Mouse (Mus musculus): ENCODE results near the gene Gramd4. TPM values are rescaled to one million over a fixed set of nuclear protein-coding genes. Genes with fewer than 3 reads are reported as not detected.

Gene Gramd4
- polyA plus RNA-seq, 1 experiment: 25.1 TPM

GRCm38 (mm10) chr15:86064191-86064849 lies 6.8 kb downstream of the Gramd4 start:
- WGBS: 69% methylated on average over 8 of the region's 8 CpGs
- Histone ChIP-seq H3K27ac (ENCODE audit: insufficient read depth, low read depth, low read length) (peak overlapping the region; percentile 59), H3K36me3 (ENCODE audit: control insufficient read depth, insufficient read depth, low read length) (no peaks in the 10 kb centered on the region), H3K4me3 (ENCODE audit: low read depth, low read length) (no peak overlapping the region), H3K27me3 (ENCODE audit: control insufficient read depth, insufficient read depth, low read length) (no peaks in the 10 kb centered on the region), H3K4me1 (ENCODE audit: control insufficient read depth, insufficient read depth, insufficient read length, low read length) (peaks cover 65% of the 10 kb centered on the region)
- no peak for TF ChIP-seq POLR2A (IDR thresholded peaks at IDR 0.05; ENCODE audit: low read depth, low read length)
- TF ChIP-seq CTCF (IDR thresholded peaks at IDR 0.05; ENCODE audit: extremely low read depth, insufficient read length, insufficient replicate concordance, low read depth, low read length): no peak

DNA sequence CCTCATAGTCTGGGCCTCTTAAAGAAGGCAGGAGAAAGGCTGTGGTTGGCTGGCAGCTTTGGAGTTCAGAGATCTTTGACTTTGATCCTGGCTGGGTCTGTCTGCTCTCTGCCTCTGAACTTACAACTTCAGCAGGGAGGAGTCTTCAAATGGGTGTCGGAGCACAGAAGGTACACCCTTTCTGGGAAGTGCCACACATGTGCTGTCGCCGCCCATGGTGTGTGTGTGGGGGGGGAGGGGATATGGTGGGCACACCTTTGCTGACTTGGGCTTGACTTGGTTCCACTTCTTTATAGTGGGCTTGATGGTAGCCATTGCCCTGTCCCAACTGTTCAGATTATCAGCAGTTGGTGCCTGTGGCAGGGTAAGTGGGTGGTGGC lies 7.3 kb downstream of the Gramd4 start:
- no peaks in the 10 kb centered on the region for H3K36me3 ChIP-seq (ENCODE audit: control insufficient read depth, insufficient read depth, low read length)
- TF ChIP-seq POLR2A (IDR thresholded peaks at IDR 0.05; ENCODE audit: low read depth, low read length) (no peak), CTCF (IDR thresholded peaks at IDR 0.05; ENCODE audit: extremely low read depth, insufficient read length, insufficient replicate concordance, low read depth, low read length) (no peak)
- H3K4me1 ChIP-seq (ENCODE audit: control insufficient read depth, insufficient read depth, insufficient read length, low read length): peaks cover 60% of the 10 kb centered on the region
- no peak overlapping the region for H3K4me3 ChIP-seq (ENCODE audit: low read depth, low read length)
- 13% methylated on average over 3 of the region's 3 CpGs for WGBS
- peak overlapping the region; percentile 59 for H3K27ac ChIP-seq (ENCODE audit: insufficient read depth, low read depth, low read length)
- no peaks in the 10 kb centered on the region for H3K27me3 ChIP-seq (ENCODE audit: control insufficient read depth, insufficient read depth, low read length)

DNA sequence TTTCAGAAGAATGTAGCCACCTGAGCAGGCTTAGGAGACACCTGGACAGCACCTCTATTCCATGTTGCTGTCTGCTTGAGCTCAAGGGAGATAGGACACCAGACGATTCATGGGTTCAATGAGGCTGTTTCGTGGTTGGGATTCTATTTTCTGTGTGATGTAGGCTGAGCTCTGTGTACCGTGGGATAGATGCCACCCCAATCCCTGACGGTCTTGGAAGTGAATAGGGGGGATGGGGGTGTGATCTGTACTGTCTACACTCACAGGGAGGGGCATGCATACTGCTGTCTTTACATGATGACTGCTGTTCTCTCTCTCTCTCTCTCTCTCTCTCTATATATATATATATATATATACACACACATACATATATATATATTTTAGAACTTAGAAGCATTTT lies 7.9 kb downstream of the Gramd4 start:
- H3K27me3 ChIP-seq (ENCODE audit: control insufficient read depth, insufficient read depth, low read length): no peaks in the 10 kb centered on the region
- TF ChIP-seq POLR2A (IDR thresholded peaks at IDR 0.05; ENCODE audit: low read depth, low read length) (no peak), CTCF (IDR thresholded peaks at IDR 0.05; ENCODE audit: extremely low read depth, insufficient read length, insufficient replicate concordance, low read depth, low read length) (no peak)
- no peaks in the 10 kb centered on the region for H3K36me3 ChIP-seq (ENCODE audit: control insufficient read depth, insufficient read depth, low read length)
- H3K27ac ChIP-seq (ENCODE audit: insufficient read depth, low read depth, low read length): peak overlapping the region; percentile 40
- 67% methylated on average over 4 of the region's 4 CpGs for WGBS
- no peak overlapping the region for H3K4me3 ChIP-seq (ENCODE audit: low read depth, low read length)
- peaks cover 54% of the 10 kb centered on the region for H3K4me1 ChIP-seq (ENCODE audit: control insufficient read depth, insufficient read depth, insufficient read length, low read length)

GRCm38 (mm10) chr15:86066836-86067580 lies 9.5 kb downstream of the Gramd4 start:
- Histone ChIP-seq H3K27me3 (ENCODE audit: control insufficient read depth, insufficient read depth, low read length) (no peaks in the 10 kb centered on the region), H3K4me1 (ENCODE audit: control insufficient read depth, insufficient read depth, insufficient read length, low read length) (peaks cover 48% of the 10 kb centered on the region), H3K36me3 (ENCODE audit: control insufficient read depth, insufficient read depth, low read length) (no peaks in the 10 kb centered on the region), H3K4me3 (ENCODE audit: low read depth, low read length) (no peak overlapping the region), H3K27ac (ENCODE audit: insufficient read depth, low read depth, low read length) (0 out of 2 replicates have a peak overlapping the region, but pooled peaks have one; percentile 6)
- WGBS: 71% methylated on average over 14 of the region's 14 CpGs
- TF ChIP-seq CTCF (IDR thresholded peaks at IDR 0.05; ENCODE audit: extremely low read depth, insufficient read length, insufficient replicate concordance, low read depth, low read length) (no peak), POLR2A (IDR thresholded peaks at IDR 0.05; ENCODE audit: low read depth, low read length) (no peak)

DNA sequence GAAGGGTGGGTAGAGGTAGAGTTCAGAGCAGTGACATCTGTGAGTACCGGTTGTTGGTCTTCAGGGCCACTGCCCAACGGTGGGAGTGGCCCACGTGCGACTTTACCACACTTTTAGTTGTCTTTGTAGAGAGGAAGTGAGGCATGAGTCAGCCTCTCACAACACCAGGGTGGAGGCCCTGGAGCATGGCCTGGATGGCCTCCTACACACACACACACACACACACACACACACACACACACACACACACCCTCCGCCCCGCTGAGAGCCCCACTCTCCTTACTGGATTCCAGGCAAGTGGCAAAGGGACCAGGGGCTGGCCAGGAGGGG lies 10.1 kb downstream of the Gramd4 start:
- H3K36me3 ChIP-seq (ENCODE audit: control insufficient read depth, insufficient read depth, low read length): no peaks in the 10 kb centered on the region
- no peak overlapping the region for H3K4me3 ChIP-seq (ENCODE audit: low read depth, low read length)
- H3K27me3 ChIP-seq (ENCODE audit: control insufficient read depth, insufficient read depth, low read length): no peaks in the 10 kb centered on the region
- 28% methylated on average over 6 of the region's 6 CpGs for WGBS
- 0 out of 2 replicates have a peak overlapping the region, but pooled peaks have one; percentile 6 for H3K27ac ChIP-seq (ENCODE audit: insufficient read depth, low read depth, low read length)
- H3K4me1 ChIP-seq (ENCODE audit: control insufficient read depth, insufficient read depth, insufficient read length, low read length): peaks cover 46% of the 10 kb centered on the region
- no peak for TF ChIP-seq POLR2A (IDR thresholded peaks at IDR 0.05; ENCODE audit: low read depth, low read length)

DNA sequence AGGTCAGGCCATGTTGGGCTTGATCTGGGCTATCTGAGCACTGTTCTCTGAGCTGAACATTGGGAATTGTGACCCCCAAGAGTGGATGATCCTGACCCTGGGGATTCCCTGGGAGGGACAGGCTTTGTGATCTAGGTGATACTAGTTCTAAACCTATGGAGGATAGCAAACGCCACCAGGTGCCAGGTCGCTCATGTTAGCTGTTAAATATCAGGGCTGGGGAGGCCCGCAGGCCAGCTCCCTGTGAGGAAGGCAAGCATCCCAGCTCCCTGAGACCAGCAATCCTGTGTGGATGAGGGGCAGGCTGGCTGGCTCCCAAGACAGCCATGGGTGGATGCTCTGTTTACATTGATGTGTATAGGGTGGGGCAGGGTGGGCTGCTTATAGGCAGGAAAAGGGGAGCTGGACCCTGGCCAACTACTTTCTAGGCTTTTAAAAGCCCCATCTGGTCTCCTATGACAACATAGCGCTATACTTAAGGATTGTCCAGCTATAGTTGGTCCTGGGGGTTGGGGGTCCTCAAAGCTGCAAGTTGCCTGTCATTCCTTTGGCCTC lies 10.5 kb downstream of the Gramd4 start:
- no peak for TF ChIP-seq CTCF (IDR thresholded peaks at IDR 0.05; ENCODE audit: extremely low read depth, insufficient read length, insufficient replicate concordance, low read depth, low read length)
- no peak for TF ChIP-seq POLR2A (IDR thresholded peaks at IDR 0.05; ENCODE audit: low read depth, low read length)
- Histone ChIP-seq H3K4me3 (ENCODE audit: low read depth, low read length) (no peak overlapping the region), H3K36me3 (ENCODE audit: control insufficient read depth, insufficient read depth, low read length) (no peaks in the 10 kb centered on the region), H3K27me3 (ENCODE audit: control insufficient read depth, insufficient read depth, low read length) (no peaks in the 10 kb centered on the region), H3K27ac (ENCODE audit: insufficient read depth, low read depth, low read length) (0 out of 2 replicates have a peak overlapping the region, but pooled peaks have one; percentile 6), H3K4me1 (ENCODE audit: control insufficient read depth, insufficient read depth, insufficient read length, low read length) (peaks cover 44% of the 10 kb centered on the region)
- WGBS: 93% methylated on average over 4 of the region's 4 CpGs

Measured in small intestine, adult 2 months (tissue).